Mouse (Mus musculus) bone marrow, adult 2 months (tissue): ENCODE results near the gene Lrp2. TPM values are rescaled to one million over a fixed set of nuclear protein-coding genes. Genes with fewer than 3 reads are reported as not detected.

ENCODE experiments used
- H3K27ac ChIP-seq: fragments of 200-500 bp; 2 replicates; pipeline ENCODE4 v1.5.1; 2012; ENCODE audit warnings: low read depth, mild to moderate bottlenecking, control low read depth, inconsistent platforms, low read length; ENCODE audit not compliant: control insufficient read depth, poor library complexity, insufficient read depth
- H3K4me1 ChIP-seq: fragments of 200-500 bp; 2 replicates; pipeline ENCODE4 v1.6.1; 2011; ENCODE audit warnings: low read length; ENCODE audit not compliant: control insufficient read depth, insufficient read depth
- H3K4me3 ChIP-seq: fragments of 200-500 bp; replicated peaks from 2 replicates; pipeline ENCODE3; 2011; ENCODE audit warnings: mild to moderate bottlenecking, low read depth, low read length, control low read depth; ENCODE audit not compliant: control insufficient read depth
- CTCF ChIP-seq: fragments of 200-500 bp; IDR thresholded peaks from 2 replicates; pipeline ENCODE4 v1.5.1; 2011; ENCODE audit warnings: low read length, control low read depth; ENCODE audit not compliant: control insufficient read depth, insufficient read depth
- POLR2A ChIP-seq: fragments of 200-500 bp; IDR thresholded peaks from 2 replicates; pipeline ENCODE4 v1.6.1; 2011; ENCODE audit warnings: low read depth, mild to moderate bottlenecking, control low read depth, low read length, borderline replicate concordance; ENCODE audit not compliant: control insufficient read depth
- WGBS: fragments of 180-500 bp; shearing (Covaris S2); methylation state at CpG from one replicate; pipeline ENCODE4 v1.1.7; 2018; 5-methylcytosine and 5-hydroxymethylcytosine counted together
- polyA plus RNA-seq: library from polyadenylated mRNA; stranded (reverse); fragments of >200 nt; gene quantifications from 2 replicates; pipeline ENCODE4 v1.2.4, GENCODE M21; 2011; ENCODE audit warnings: low replicate concordance; ENCODE audit not compliant: missing spikeins, insufficient read depth, insufficient read length

Lrp2 gene
- polyA plus RNA-seq, 1 experiment = 0.35 TPM

- TF ChIP-seq CTCF = no peak
- no peak for TF ChIP-seq POLR2A
- WGBS = 85% methylated on average over 9 of the region's 9 CpGs
- H3K4me3 ChIP-seq = no peak overlapping the region
- H3K27ac ChIP-seq = no peak overlapping the region
- no peaks in the 10 kb centered on the region for H3K4me1 ChIP-seq
Observed at GRCm38 (mm10) chr2:69475177-69475576, 110.7 kb downstream of the Lrp2 start.

GRCm38 (mm10) chr2:69471837-69472236, 114.0 kb downstream of the Lrp2 start:
- no peak for TF ChIP-seq POLR2A
- TF ChIP-seq CTCF = no peak
- Histone ChIP-seq H3K4me3 (no peak overlapping the region), H3K4me1 (no peaks in the 10 kb centered on the region), H3K27ac (no peak overlapping the region)
- 81% methylated on average over 4 of the region's 4 CpGs for WGBS

- H3K4me1 ChIP-seq = no peaks in the 10 kb centered on the region
- TF ChIP-seq CTCF = no peak
- WGBS = 73% methylated on average over 6 of the region's 6 CpGs
- H3K4me3 ChIP-seq = no peak overlapping the region
- no peak overlapping the region for H3K27ac ChIP-seq
Observed at GRCm38 (mm10) chr2:69463609-69464008, 122.3 kb downstream of the Lrp2 start.

- H3K4me3 ChIP-seq = no peak overlapping the region
- no peak overlapping the region for H3K27ac ChIP-seq
- whole genome bisulfite sequencing = 76% methylated on average over 17 of the region's 17 CpGs
- TF ChIP-seq CTCF = no peak
- no peak for TF ChIP-seq POLR2A
- no peaks in the 10 kb centered on the region for H3K4me1 ChIP-seq
Observed at GRCm38 (mm10) chr2:69459481-69459880, 126.4 kb downstream of the Lrp2 start.

DNA sequence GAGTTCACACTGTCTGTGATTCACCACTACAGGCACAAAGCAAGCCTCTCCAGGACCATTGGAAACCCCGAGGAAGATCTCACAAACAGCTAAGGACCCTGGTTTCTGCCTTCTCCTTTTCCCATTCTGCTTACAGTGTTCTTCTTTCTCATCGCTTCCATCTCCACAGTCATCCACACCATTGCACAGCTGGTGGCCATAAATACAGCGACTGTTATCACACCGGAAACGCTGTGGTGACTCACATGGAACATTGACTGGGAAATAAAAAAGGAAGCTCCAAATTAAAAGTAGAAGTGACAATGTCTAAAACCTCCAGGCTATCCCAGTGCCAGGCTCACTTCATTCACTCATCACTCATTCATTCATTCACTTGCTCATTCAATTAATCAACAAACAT, 134.7 kb downstream of the Lrp2 start:
- no peaks in the 10 kb centered on the region for H3K4me1 ChIP-seq
- no peak overlapping the region for H3K4me3 ChIP-seq
- no peak for TF ChIP-seq CTCF
- WGBS = 71% methylated on average over 5 of the region's 5 CpGs
- no peak overlapping the region for H3K27ac ChIP-seq

DNA sequence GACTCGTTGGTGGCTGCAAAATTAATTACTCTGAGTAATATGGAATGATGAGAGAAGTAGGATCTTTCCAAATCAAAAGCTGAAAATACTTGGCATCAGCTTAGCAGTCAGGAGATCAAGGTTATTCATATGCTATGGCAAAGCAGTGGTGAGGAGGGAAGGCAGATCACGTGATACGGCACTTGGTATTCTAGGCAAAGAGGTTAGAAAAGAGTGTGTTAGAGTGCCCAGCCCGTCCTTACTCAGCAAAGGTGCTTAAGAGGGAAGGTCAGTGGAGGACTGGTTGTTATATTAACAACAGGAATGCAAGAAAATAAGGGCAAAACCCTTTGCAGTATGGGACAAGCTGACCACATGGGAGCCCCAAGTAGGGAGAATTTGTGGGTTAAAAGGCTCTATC, 137.3 kb downstream of the Lrp2 start:
- no peak overlapping the region for H3K4me3 ChIP-seq
- H3K4me1 ChIP-seq = no peaks in the 10 kb centered on the region
- TF ChIP-seq POLR2A (no peak), CTCF (no peak)
- H3K27ac ChIP-seq = no peak overlapping the region
- WGBS = 84% methylated on average over 4 of the region's 4 CpGs

- Histone ChIP-seq H3K4me3 (no peak overlapping the region), H3K4me1 (no peaks in the 10 kb centered on the region), H3K27ac (no peak overlapping the region)
- WGBS = 77% methylated on average over 4 of the region's 4 CpGs
- no peak for TF ChIP-seq POLR2A
- no peak for TF ChIP-seq CTCF
Observed at GRCm38 (mm10) chr2:69445896-69446472, 139.9 kb downstream of the Lrp2 start.

DNA sequence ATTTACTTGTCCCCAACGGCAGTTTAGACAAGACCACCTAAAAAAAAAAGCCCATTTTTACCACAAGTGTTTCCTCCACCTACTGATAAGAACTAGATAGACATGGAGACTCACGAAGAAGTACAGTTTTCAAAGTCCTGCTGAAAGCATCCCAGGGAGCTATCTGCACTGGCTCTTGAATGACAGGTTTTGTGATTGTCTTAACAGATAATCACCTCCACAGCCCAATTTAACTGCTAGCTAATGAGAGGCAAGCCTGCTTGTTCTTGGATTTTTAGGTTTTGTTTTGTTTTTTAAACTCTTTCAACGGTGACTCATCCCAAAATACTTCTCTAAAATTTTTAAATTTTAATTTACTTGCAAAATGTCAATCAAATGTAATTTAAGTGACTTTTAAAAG, 144.2 kb downstream of the Lrp2 start:
- Histone ChIP-seq H3K4me1 (no peaks in the 10 kb centered on the region), H3K4me3 (no peak overlapping the region), H3K27ac (no peak overlapping the region)
- TF ChIP-seq CTCF (no peak), POLR2A (no peak)
- 28% methylated on average over 3 of the region's 3 CpGs for WGBS

GRCm38 (mm10) chr2:69428116-69428515, 157.7 kb downstream of the Lrp2 start:
- no peak overlapping the region for H3K4me3 ChIP-seq
- peak; percentile 21; the same call in 1 of the 2 replicates for TF ChIP-seq CTCF
- TF ChIP-seq POLR2A = no peak
- no peak overlapping the region for H3K27ac ChIP-seq
- no peaks in the 10 kb centered on the region; the same call in 1 of the 2 replicates for H3K4me1 ChIP-seq
- 32% methylated on average over 3 of the region's 3 CpGs for WGBS
